ENCODE assay signal across 8 mouse cellular contexts in the genomic region with DNA sequence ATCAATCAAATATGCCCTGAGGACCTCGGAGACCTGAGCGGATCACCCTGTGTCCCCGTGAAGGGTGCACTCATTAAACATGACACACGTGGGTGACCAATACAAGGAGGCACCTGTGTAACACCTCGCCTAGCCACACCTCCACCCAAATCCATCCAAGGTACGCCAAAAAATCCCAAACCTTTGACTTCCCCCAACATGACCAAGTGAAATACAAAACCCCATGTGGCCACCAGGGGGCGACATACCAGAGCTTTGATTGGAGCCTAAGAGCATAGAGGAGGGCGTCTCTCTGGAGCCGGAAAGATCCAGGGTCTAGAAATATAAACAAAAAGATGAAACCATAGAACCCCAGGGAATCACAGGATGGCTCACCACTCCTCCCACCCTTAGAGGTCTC.
A peak's percentile ranks its signal among the peaks of the same experiment; 100 is the strongest.
DNase-seq lines count a peak whose midpoint lies in the region; ATAC-seq and TF ChIP-seq lines count a peak whose summit lies in the region.

No protein-coding gene starts in this region.

- ATAC-seq in frontal cortex, adult (ENCODE audit: low TSS enrichment): peak; percentile 36; the same call in 1 of the 2 replicates
- ATAC-seq in kidney, embryonic 14.5 days (ENCODE audit: low FRiP score, low TSS enrichment): 0 out of 2 replicates have a peak, but pooled peaks have one; percentile 15
- ATAC-seq in lung, postnatal 0 days: peak; percentile 25; the same call in 1 of the 2 replicates

- H3K4me2 ChIP-seq in kidney, embryonic 14.5 days (replicated peaks; ENCODE audit: low read depth, low read length): no peak overlapping the region
- H3K4me2 ChIP-seq in lung, postnatal 0 days (replicated peaks; ENCODE audit: low read depth, low read length): no peak overlapping the region

- DNase-seq in heart, adult 2 months: peak; percentile 47 to 70
- DNase-seq in heart, embryonic 10.5 days (ENCODE audit: low spot score): no peak
- DNase-seq in ES-E14 (ENCODE audit: low read depth, low spot score): peak; percentile 93
- DNase-seq in cerebellum, adult 18-20 months: peak; percentile 59 to 73
- peak; percentile 56 for DNase-seq in lung, postnatal 0 days (ENCODE audit: low spot score)
- peak; percentile 68 for DNase-seq in right cerebral cortex, postnatal 14 days

- WGBS in heart, adult 2 months: 56% methylated on average over 9 of the region's 9 CpGs
- WGBS in heart, embryonic 10.5 days: 70% methylated on average over 9 of the region's 9 CpGs
- 62% methylated on average over 9 of the region's 9 CpGs for WGBS in kidney, embryonic 14.5 days
- 51% methylated on average over 9 of the region's 9 CpGs for WGBS in lung, postnatal 0 days

- H3K79me2 ChIP-seq in heart, adult 2 months (replicated peaks; ENCODE audit: control insufficient read depth, insufficient read depth, low read length): no peaks in the 10 kb centered on the region

- peak; percentile 94 for TF ChIP-seq CTCF in heart, adult 2 months (IDR thresholded peaks at IDR 0.05)
- peak; percentile 88 for TF ChIP-seq CTCF in lung, postnatal 0 days (IDR thresholded peaks at IDR 0.05)

- intact Hi-C loops in heart, adult 2 months (cut with DNase I): no loop called here

- no peak overlapping the region for H3K27ac ChIP-seq in heart, adult 2 months
- no peak overlapping the region for H3K27ac ChIP-seq in heart, embryonic 10.5 days
- H3K27ac ChIP-seq in ES-E14 (ENCODE audit: insufficient read depth, low read depth, low read length, poor library complexity, severe bottlenecking): no peak overlapping the region
- H3K27ac ChIP-seq in kidney, embryonic 14.5 days (ENCODE audit: low read depth, low read length): no peak overlapping the region
- no peak overlapping the region for H3K27ac ChIP-seq in lung, postnatal 0 days (ENCODE audit: low read length)

- TF ChIP-seq EP300 in heart, adult 2 months (IDR thresholded peaks at IDR 0.05; ENCODE audit: insufficient read depth, low read depth, low read length): 0 out of 2 replicates have a peak, but pooled peaks have one; percentile 10
- TF ChIP-seq EP300 in lung, postnatal 0 days (IDR thresholded peaks at IDR 0.05): no peak

- H3K27me3 ChIP-seq in heart, adult 2 months (ENCODE audit: control insufficient read depth, insufficient read depth, low read length): no peaks in the 10 kb centered on the region
- no peaks in the 10 kb centered on the region for H3K27me3 ChIP-seq in heart, embryonic 10.5 days (ENCODE audit: insufficient read depth, poor library complexity, severe bottlenecking)
- no peaks in the 10 kb centered on the region for H3K27me3 ChIP-seq in kidney, embryonic 14.5 days (ENCODE audit: control insufficient read depth, insufficient read depth, low read length)
- no peaks in the 10 kb centered on the region for H3K27me3 ChIP-seq in lung, postnatal 0 days (replicated peaks; ENCODE audit: insufficient read depth, low read length)

- in situ Hi-C loops in ES-E14 (cut with MboI; ENCODE audit: low sequenced_read_pairs in 2 of 2, unreplicated experiment in 2 of 2): no loop called here

- no peaks in the 10 kb centered on the region for H3K9me3 ChIP-seq in heart, embryonic 10.5 days
- no peaks in the 10 kb centered on the region for H3K9me3 ChIP-seq in ES-E14 (ENCODE audit: control insufficient read depth, insufficient read depth, low read depth, low read length)
- no peaks in the 10 kb centered on the region for H3K9me3 ChIP-seq in kidney, embryonic 14.5 days (ENCODE audit: control insufficient read depth, low read length)
- no peaks in the 10 kb centered on the region for H3K9me3 ChIP-seq in lung, postnatal 0 days (ENCODE audit: low read length)

- no peak overlapping the region for H3K4me3 ChIP-seq in heart, adult 2 months
- no peak overlapping the region for H3K4me3 ChIP-seq in heart, embryonic 10.5 days
- H3K4me3 ChIP-seq in ES-E14 (ENCODE audit: insufficient read depth in 1 of 2, low read depth in 1 of 2, low read length in 2 of 2, poor library complexity in 1 of 2, severe bottlenecking in 1 of 2): no peak overlapping the region
- no peak overlapping the region for H3K4me3 ChIP-seq in kidney, embryonic 14.5 days (ENCODE audit: low read length)
- H3K4me3 ChIP-seq in lung, postnatal 0 days (ENCODE audit: low read depth, low read length): no peak overlapping the region

- H3K9ac ChIP-seq in heart, adult 2 months (ENCODE audit: low read depth, low read length): no peak overlapping the region
- no peak overlapping the region for H3K9ac ChIP-seq in ES-E14 (ENCODE audit: insufficient read depth, low read depth, low read length, poor library complexity, severe bottlenecking)
- no peak overlapping the region for H3K9ac ChIP-seq in kidney, embryonic 14.5 days (ENCODE audit: low read depth, low read length)
- H3K9ac ChIP-seq in lung, postnatal 0 days (replicated peaks; ENCODE audit: low read depth): no peak overlapping the region

- H3K4me1 ChIP-seq in heart, adult 2 months (ENCODE audit: control insufficient read depth, insufficient read depth, low read length): peaks cover 4% of the 10 kb centered on the region
- peaks cover 47% of the 10 kb centered on the region for H3K4me1 ChIP-seq in heart, embryonic 10.5 days
- peaks cover 5 to 20% of the 10 kb centered on the region in 2 experiments for H3K4me1 ChIP-seq in ES-E14 (ENCODE audit: control insufficient read depth in 2 of 2, insufficient read depth in 2 of 2, low read length in 2 of 2, poor library complexity in 1 of 2)
- peaks cover 4% of the 10 kb centered on the region; the same call in 1 of the 2 replicates for H3K4me1 ChIP-seq in kidney, embryonic 14.5 days (ENCODE audit: control insufficient read depth, insufficient read depth, low read length)
- no peaks in the 10 kb centered on the region for H3K4me1 ChIP-seq in lung, postnatal 0 days (ENCODE audit: insufficient read depth, low read depth, low read length)

- no peak for TF ChIP-seq POLR2A in heart, adult 2 months (IDR thresholded peaks at IDR 0.05; ENCODE audit: insufficient read depth, low read depth, low read length)

- no peaks in the 10 kb centered on the region for H3K36me3 ChIP-seq in heart, adult 2 months (ENCODE audit: control insufficient read depth, insufficient read depth, low read length)
- H3K36me3 ChIP-seq in heart, embryonic 10.5 days: peaks cover 97% of the 10 kb centered on the region
- peaks cover 17% of the 10 kb centered on the region; the same call in 1 of the 2 replicates for H3K36me3 ChIP-seq in ES-E14 (ENCODE audit: control insufficient read depth, insufficient read depth, low read length, poor library complexity, severe bottlenecking)
- peaks cover 85% of the 10 kb centered on the region for H3K36me3 ChIP-seq in kidney, embryonic 14.5 days (ENCODE audit: control insufficient read depth, insufficient read depth, low read length)
- peaks cover 11% of the 10 kb centered on the region for H3K36me3 ChIP-seq in lung, postnatal 0 days (ENCODE audit: insufficient read depth, low read length)

TF ChIP-seq in ES-E14, 5 proteins besides CTCF, POLR2A, EP300 and RAD21:
- TF ChIP-seq ZNF384 (IDR thresholded peaks at IDR 0.05; ENCODE audit: low read depth, low read length) (no peak), HCFC1 (IDR thresholded peaks at IDR 0.05; ENCODE audit: borderline replicate concordance, insufficient read depth, low read length) (no peak), MAFK (IDR thresholded peaks at IDR 0.05; ENCODE audit: insufficient read depth, low read depth, low read length) (no peak)
